Mouse (Mus musculus) heart, postnatal 0 days (tissue): Measurements from ENCODE around the gene Zfp865. TPM values are rescaled to one million over a fixed set of nuclear protein-coding genes. Genes with fewer than 3 reads are reported as not detected.

Experiments used
- ATAC-seq: fragments of 200-750 bp; cut with Nextera tagmentation; 2 replicates; pipeline ENCODE4 v1.8.0; 2017; ENCODE audit warnings: low read depth, moderate number of reproducible peaks, moderate library complexity; ENCODE audit not compliant: insufficient read depth
- DNase-seq: peaks from one replicate; pipeline ENCODE4 v3.0.0-alpha.2; 2016; ENCODE audit warnings: low spot score
- H3K27ac ChIP-seq: fragments of 300-500 bp; sonication (generic); 2 replicates; pipeline ENCODE4 v1.5.1; 2014; ENCODE audit warnings: low read depth, mild to moderate bottlenecking
- H3K27me3 ChIP-seq: fragments of 300-500 bp; sonication (generic); 2 replicates; pipeline ENCODE4 v1.6.1; 2014; ENCODE audit warnings: low read length, mixed read lengths; ENCODE audit not compliant: control insufficient read depth, insufficient read depth
- H3K36me3 ChIP-seq: fragments of 300-500 bp; sonication (generic); replicated peaks from 2 replicates; pipeline ENCODE4 v1.6.1; 2014; ENCODE audit warnings: low read length, mixed read lengths; ENCODE audit not compliant: control insufficient read depth, insufficient read depth
- H3K4me1 ChIP-seq: fragments of 300-500 bp; sonication (generic); 2 replicates; pipeline ENCODE4 v1.6.1; 2014; ENCODE audit warnings: antibody characterized with exemption; ENCODE audit not compliant: control insufficient read depth, insufficient read depth
- H3K4me2 ChIP-seq: fragments of 300-500 bp; sonication (generic); 2 replicates; pipeline ENCODE4 v1.6.1; 2014; ENCODE audit warnings: low read depth, mild to moderate bottlenecking, low read length, moderate library complexity
- H3K4me3 ChIP-seq: fragments of 300-500 bp; sonication (generic); 2 replicates; pipeline ENCODE4 v1.5.1; 2014; ENCODE audit warnings: low read depth, low read length
- H3K9ac ChIP-seq: fragments of 300-500 bp; sonication (generic); replicated peaks from 2 replicates; pipeline ENCODE4 v1.6.1; 2014; ENCODE audit warnings: low read depth, low read length, mixed read lengths
- H3K9me3 ChIP-seq: fragments of 300-500 bp; sonication (generic); replicated peaks from 2 replicates; pipeline ENCODE4 v1.6.1; 2016; ENCODE audit warnings: low read length; ENCODE audit not compliant: control insufficient read depth
- CTCF ChIP-seq: IDR thresholded peaks from 2 replicates; pipeline ENCODE4 v1.5.1; 2016; ENCODE audit warnings: antibody characterized with exemption, control low read depth, low read depth
- EP300 ChIP-seq: IDR thresholded peaks from 2 replicates; pipeline ENCODE4 v1.6.1; 2016; ENCODE audit warnings: antibody characterized with exemption, low read depth
- WGBS: fragments of 180-500 bp; shearing (Covaris S2); extraction: QIAGEN DNeasy Blood & Tissue Kit; methylation state at CpG from one replicate; pipeline ENCODE4 v1.1.7; 2014; 5-methylcytosine and 5-hydroxymethylcytosine counted together
- polyA plus RNA-seq: library from polyadenylated mRNA; unstranded; fragments of >200 nt; fragmentation: Nextera tagmentation; extraction: Ambion mirVana; gene quantifications from 2 replicates; pipeline ENCODE4 v1.2.1, GENCODE M21; 2015
- total RNA-seq: library from RNA; depleted of rRNA; stranded (reverse); fragments of >200 nt; gene quantifications from 2 replicates; pipeline ENCODE4 v1.2.3, GENCODE M21; 2014; ENCODE audit warnings: low replicate concordance; rRNA removed

The Zfp865 gene
- total and polyA plus RNA-seq, 2 experiments from 2014 or later = 2.0 to 17.6 TPM

- H3K9me3 ChIP-seq = no peaks in the 10 kb centered on the region
- H3K4me1 ChIP-seq = peaks cover 16% of the 10 kb centered on the region
- TF ChIP-seq CTCF (no peak), EP300 (no peak)
- DNase-seq (no peak), ATAC-seq (no peak)
- 24% methylated on average over 6 of the region's 6 CpGs for WGBS
- peak overlapping the region; percentile 80 for H3K4me2 ChIP-seq
- H3K9ac ChIP-seq = peak overlapping the region; percentile 95
- peak overlapping the region; percentile 92 for H3K4me3 ChIP-seq
- peak overlapping the region; percentile 97 for H3K27ac ChIP-seq
- H3K36me3 ChIP-seq = peaks cover 47% of the 10 kb centered on the region
- no peaks in the 10 kb centered on the region for H3K27me3 ChIP-seq
These were observed 61.1 kb downstream of the Zfp865 start for GRCm38 (mm10) chr7:5081241-5081640.

DNA sequence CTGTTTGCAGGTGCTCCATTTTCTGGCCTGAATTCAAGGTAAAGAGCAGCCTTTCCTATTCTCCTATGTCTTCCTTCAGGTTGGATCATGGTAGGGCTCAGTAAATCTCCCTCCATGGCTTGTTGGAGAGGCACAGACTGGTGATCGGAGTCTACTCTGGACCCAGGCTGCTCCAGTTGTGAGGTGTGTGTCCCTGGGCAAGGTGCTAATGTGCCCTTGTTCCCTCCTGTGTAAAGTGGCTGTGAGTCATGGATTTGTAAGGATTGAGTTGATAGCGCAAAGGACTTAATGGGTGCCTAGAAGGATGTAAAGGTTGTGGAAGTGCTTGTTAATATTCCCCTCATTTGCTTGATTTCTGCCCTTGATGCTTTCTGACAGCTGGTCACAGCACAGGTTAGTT is 61.8 kb downstream of the Zfp865 start:
- Histone ChIP-seq H3K4me2 (peak overlapping the region; percentile 80), H3K4me1 (peaks cover 16% of the 10 kb centered on the region), H3K36me3 (peaks cover 40% of the 10 kb centered on the region), H3K27me3 (no peaks in the 10 kb centered on the region), H3K9me3 (no peaks in the 10 kb centered on the region), H3K27ac (no peak overlapping the region), H3K9ac (no peak overlapping the region), H3K4me3 (no peak overlapping the region)
- ATAC-seq (no peak), DNase-seq (no peak)
- no peak for TF ChIP-seq CTCF
- no peak for TF ChIP-seq EP300
- WGBS = 95% methylated on average over 2 of the region's 2 CpGs

- peaks cover 29% of the 10 kb centered on the region for H3K36me3 ChIP-seq
- no peak overlapping the region for H3K9ac ChIP-seq
- no peak for TF ChIP-seq CTCF
- no peak for TF ChIP-seq EP300
- ATAC-seq (no peak), DNase-seq (no peak)
- H3K27ac ChIP-seq = no peak overlapping the region
- peaks cover 16% of the 10 kb centered on the region for H3K4me1 ChIP-seq
- no peaks in the 10 kb centered on the region for H3K9me3 ChIP-seq
- no peak overlapping the region for H3K4me3 ChIP-seq
- H3K27me3 ChIP-seq = no peaks in the 10 kb centered on the region
- H3K4me2 ChIP-seq = no peak overlapping the region
- 88% methylated on average over 18 of the region's 18 CpGs for WGBS
These were observed 63.3 kb downstream of the Zfp865 start for GRCm38 (mm10) chr7:5083325-5084105.

GRCm38 (mm10) chr7:5085512-5085911 is 65.3 kb downstream of the Zfp865 start:
- Histone ChIP-seq H3K27me3 (no peaks in the 10 kb centered on the region), H3K9ac (no peak overlapping the region), H3K4me1 (peaks cover 16% of the 10 kb centered on the region), H3K4me3 (no peak overlapping the region), H3K9me3 (no peaks in the 10 kb centered on the region), H3K27ac (no peak overlapping the region), H3K4me2 (no peak overlapping the region), H3K36me3 (peaks cover 37% of the 10 kb centered on the region)
- TF ChIP-seq EP300 (no peak), CTCF (no peak)
- no peak for DNase-seq
- no peak for ATAC-seq
- 82% methylated on average over 1 of the region's 1 CpGs for whole genome bisulfite sequencing

Other genes with a start within 250 kb of the Zfp865 start
- gene Fam71e2, start 249.1 kb upstream of the Zfp865 start, total RNA-seq = not detected in 2 replicates
- gene Fam71e2, start 249.1 kb upstream of the Zfp865 start, polyA plus RNA-seq = not detected in 2 replicates
- gene Il11, start 237.5 kb upstream of the Zfp865 start, total RNA-seq = not detected in 2 replicates
- gene Il11, start 237.5 kb upstream of the Zfp865 start, polyA plus RNA-seq = not detected in 2 replicates
- gene Tmem190, start 237.4 kb upstream of the Zfp865 start, total RNA-seq = not detected in 2 replicates
- not detected in 2 replicates for gene Tmem190, start 237.4 kb upstream of the Zfp865 start, polyA plus RNA-seq
- gene Tmem238, start 230.7 kb upstream of the Zfp865 start, total RNA-seq = 2.2 and 21.0 TPM in 2 replicates
- gene Tmem238, start 230.7 kb upstream of the Zfp865 start, polyA plus RNA-seq = 8.0 and 8.6 TPM in 2 replicates
- gene Rpl28, start 227.5 kb upstream of the Zfp865 start, total RNA-seq = 141 and 173 TPM in 2 replicates
- gene Rpl28, start 227.5 kb upstream of the Zfp865 start, polyA plus RNA-seq = 259 and 269 TPM in 2 replicates
- gene Ube2s, start 207.8 kb upstream of the Zfp865 start, total RNA-seq = 440 and 486 TPM in 2 replicates
- gene Ube2s, start 207.8 kb upstream of the Zfp865 start, polyA plus RNA-seq = 156 and 174 TPM in 2 replicates
- 0.23 TPM in 1 of 2 replicates, not detected in the other for gene Shisa7, start 175.7 kb upstream of the Zfp865 start, total RNA-seq
- not detected in 2 replicates for gene Shisa7, start 175.7 kb upstream of the Zfp865 start, polyA plus RNA-seq
- 1.4 and 20.0 TPM in 2 replicates for gene Isoc2b, start 150.1 kb upstream of the Zfp865 start, total RNA-seq
- gene Isoc2b, start 150.1 kb upstream of the Zfp865 start, polyA plus RNA-seq = 4.5 and 6.5 TPM in 2 replicates
- gene Isoc2a, start 143.2 kb upstream of the Zfp865 start, total RNA-seq = 15.2 and 25.6 TPM in 2 replicates
- gene Isoc2a, start 143.2 kb upstream of the Zfp865 start, polyA plus RNA-seq = 1.4 and 1.6 TPM in 2 replicates
- 0.88 TPM in 1 of 2 replicates, not detected in the other for gene Gm36210, start 113.9 kb upstream of the Zfp865 start, total RNA-seq
- 0.08 and 0.12 TPM in 2 replicates for gene Gm36210, start 113.9 kb upstream of the Zfp865 start, polyA plus RNA-seq
- gene Zfp628, start 105.2 kb upstream of the Zfp865 start, total RNA-seq = 8.9 and 13.1 TPM in 2 replicates
- gene Zfp628, start 105.2 kb upstream of the Zfp865 start, polyA plus RNA-seq = 1.7 and 1.9 TPM in 2 replicates
- 2.0 and 4.2 TPM in 2 replicates for gene Nat14, start 98.3 kb upstream of the Zfp865 start, total RNA-seq
- gene Nat14, start 98.3 kb upstream of the Zfp865 start, polyA plus RNA-seq = 2.8 and 3.6 TPM in 2 replicates
- 3.5 and 5.0 TPM in 2 replicates for gene Ssc5d, start 94.6 kb upstream of the Zfp865 start, total RNA-seq
- gene Ssc5d, start 94.6 kb upstream of the Zfp865 start, polyA plus RNA-seq = 1.1 and 1.2 TPM in 2 replicates
- gene Sbk2, start 56.0 kb upstream of the Zfp865 start, total RNA-seq = 16.4 and 19.9 TPM in 2 replicates
- 22.0 and 24.3 TPM in 2 replicates for gene Sbk2, start 56.0 kb upstream of the Zfp865 start, polyA plus RNA-seq
- 3.2 and 3.9 TPM in 2 replicates for gene Sbk3, start 49.2 kb upstream of the Zfp865 start, total RNA-seq
- gene Sbk3, start 49.2 kb upstream of the Zfp865 start, polyA plus RNA-seq = 2.7 and 4.1 TPM in 2 replicates
- 8.3 and 15.0 TPM in 2 replicates for gene Zfp579, start 24.2 kb upstream of the Zfp865 start, total RNA-seq
- gene Zfp579, start 24.2 kb upstream of the Zfp865 start, polyA plus RNA-seq = 25.4 and 30.6 TPM in 2 replicates
- 11.0 and 15.6 TPM in 2 replicates for gene Zfp524, start 6.0 kb upstream of the Zfp865 start, total RNA-seq
- gene Zfp524, start 6.0 kb upstream of the Zfp865 start, polyA plus RNA-seq = 12.5 and 15.1 TPM in 2 replicates
- 37.2 and 56.9 TPM in 2 replicates for gene Fiz1, start 5.7 kb upstream of the Zfp865 start, total RNA-seq
- gene Fiz1, start 5.7 kb upstream of the Zfp865 start, polyA plus RNA-seq = 14.4 and 14.7 TPM in 2 replicates
- not detected in 2 replicates for gene Gm44973, start 4.9 kb upstream of the Zfp865 start, total RNA-seq
- gene Gm44973, start 4.9 kb upstream of the Zfp865 start, polyA plus RNA-seq = 0.75 and 1.1 TPM in 2 replicates
- gene Ccdc106, start 177 bp downstream of the Zfp865 start, total RNA-seq = 1.0 and 2.8 TPM in 2 replicates
- gene Ccdc106, start 177 bp downstream of the Zfp865 start, polyA plus RNA-seq = 0.33 and 0.85 TPM in 2 replicates
- 0.99 TPM in 1 of 2 replicates, not detected in the other for gene 4632433K11Rik, start 13.7 kb downstream of the Zfp865 start, total RNA-seq
- not detected in 2 replicates for gene 4632433K11Rik, start 13.7 kb downstream of the Zfp865 start, polyA plus RNA-seq
- 7.2 and 8.3 TPM in 2 replicates for gene Zfp784, start 18.1 kb downstream of the Zfp865 start, total RNA-seq
- gene Zfp784, start 18.1 kb downstream of the Zfp865 start, polyA plus RNA-seq = 8.0 and 8.2 TPM in 2 replicates
- 15.0 TPM in 1 of 2 replicates, not detected in the other for gene Zfp580, start 31.2 kb downstream of the Zfp865 start, total RNA-seq
- gene Zfp580, start 31.2 kb downstream of the Zfp865 start, polyA plus RNA-seq = 14.7 and 16.6 TPM in 2 replicates
- 95.2 and 99.1 TPM in 2 replicates for gene U2af2, start 41.8 kb downstream of the Zfp865 start, total RNA-seq
- 38.0 and 39.3 TPM in 2 replicates for gene U2af2, start 41.8 kb downstream of the Zfp865 start, polyA plus RNA-seq
- gene Epn1, start 59.9 kb downstream of the Zfp865 start, total RNA-seq = 208 and 236 TPM in 2 replicates
- gene Epn1, start 59.9 kb downstream of the Zfp865 start, polyA plus RNA-seq = 53.0 and 56.4 TPM in 2 replicates
- not detected in 2 replicates for gene Rfpl4, start 96.6 kb downstream of the Zfp865 start, total RNA-seq
- gene Rfpl4, start 96.6 kb downstream of the Zfp865 start, polyA plus RNA-seq = not detected in 2 replicates
- gene Rasl2-9, start 105.6 kb downstream of the Zfp865 start, total RNA-seq = 0.35 and 1.1 TPM in 2 replicates
- gene Rasl2-9, start 105.6 kb downstream of the Zfp865 start, polyA plus RNA-seq = 4.4 and 6.5 TPM in 2 replicates
- not detected in 2 replicates for gene Vmn1r55, start 129.3 kb downstream of the Zfp865 start, total RNA-seq
- gene Vmn1r55, start 129.3 kb downstream of the Zfp865 start, polyA plus RNA-seq = not detected in 2 replicates
- not detected in 2 replicates for gene Vmn1r56, start 176.4 kb downstream of the Zfp865 start, total RNA-seq
- not detected in 2 replicates for gene Vmn1r56, start 176.4 kb downstream of the Zfp865 start, polyA plus RNA-seq
- gene Vmn1r57, start 198.1 kb downstream of the Zfp865 start, total RNA-seq = not detected in 2 replicates
- not detected in 2 replicates for gene Vmn1r57, start 198.1 kb downstream of the Zfp865 start, polyA plus RNA-seq